Mouse (Mus musculus) testis, adult 2 months (tissue): ENCODE measurements around the gene Pnmt.

Experiments used
- CTCF ChIP-seq: fragments of 200-500 bp; IDR thresholded peaks from 2 replicates; pipeline ENCODE4 v1.5.1; 2012; ENCODE audit warnings: low read depth, mild to moderate bottlenecking, inconsistent platforms, low read length, moderate library complexity; ENCODE audit not compliant: control insufficient read depth, insufficient read depth, insufficient replicate concordance
- POLR2A ChIP-seq: fragments of 200-500 bp; IDR thresholded peaks from 2 replicates; pipeline ENCODE4 v1.6.1; 2012; ENCODE audit warnings: low read depth, mild to moderate bottlenecking, inconsistent platforms, low read length, moderate library complexity; ENCODE audit not compliant: control insufficient read depth

GRCm38 (mm10) chr11:98339071-98339501, 47.2 kb upstream of the Pnmt start:
- TF ChIP-seq CTCF (no peak), POLR2A (no peak)
